Mouse (Mus musculus) retina, embryonic 14.5 days (tissue): ENCODE results near the gene Chn2.
A peak's percentile ranks its signal among the peaks of the same experiment; 100 is the strongest.

Experiments used
- DNase-seq: peaks from one replicate; pipeline ENCODE4 v3.0.0-alpha.2; 2015; ENCODE audit warnings: low spot score

The Chn2 gene

GRCm38 (mm10) chr6:54242286-54242685 lies 202.9 kb downstream of the Chn2 start:
- no peak for DNase-seq

GRCm38 (mm10) chr6:54248354-54249252 lies 209.2 kb downstream of the Chn2 start:
- no peak for DNase-seq

DNA sequence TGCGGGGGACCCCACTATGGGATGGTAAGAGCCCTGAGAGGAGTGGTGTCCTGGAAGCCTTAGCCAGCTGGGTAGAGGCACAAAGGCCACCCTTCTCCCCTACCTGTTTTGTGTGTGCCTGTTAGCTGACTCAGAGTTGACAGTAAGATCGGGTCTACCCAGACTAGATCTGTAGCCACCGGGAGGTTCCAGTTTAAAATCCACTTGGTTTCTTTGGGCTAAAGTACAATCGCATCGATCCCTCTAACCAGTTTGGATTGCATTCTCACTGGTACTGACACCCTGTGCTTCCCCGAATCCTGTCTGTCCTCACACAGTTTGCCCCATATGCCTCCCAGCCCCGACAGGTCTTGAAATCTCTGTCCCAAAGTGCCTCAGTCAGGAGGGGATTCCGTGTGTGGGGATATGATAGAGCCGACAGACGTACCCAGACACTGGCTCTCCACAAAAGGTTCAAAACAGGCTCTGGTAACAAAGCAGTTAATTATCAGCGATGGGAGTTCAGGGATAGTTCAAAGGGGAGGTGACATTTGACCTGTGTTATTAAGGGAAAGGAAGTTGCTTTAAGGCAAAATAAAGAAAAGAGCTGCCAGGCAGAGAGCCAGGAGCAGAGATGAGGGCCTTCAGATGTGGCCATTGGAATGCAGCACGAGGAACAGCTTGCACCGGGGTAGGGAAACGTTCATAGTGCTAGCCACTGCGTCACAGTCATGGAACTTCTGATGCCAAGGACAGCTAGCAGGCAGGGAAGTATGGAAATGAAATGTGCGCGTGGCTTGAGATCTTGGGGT lies 212.2 kb downstream of the Chn2 start:
- DNase-seq, result no peak

DNA sequence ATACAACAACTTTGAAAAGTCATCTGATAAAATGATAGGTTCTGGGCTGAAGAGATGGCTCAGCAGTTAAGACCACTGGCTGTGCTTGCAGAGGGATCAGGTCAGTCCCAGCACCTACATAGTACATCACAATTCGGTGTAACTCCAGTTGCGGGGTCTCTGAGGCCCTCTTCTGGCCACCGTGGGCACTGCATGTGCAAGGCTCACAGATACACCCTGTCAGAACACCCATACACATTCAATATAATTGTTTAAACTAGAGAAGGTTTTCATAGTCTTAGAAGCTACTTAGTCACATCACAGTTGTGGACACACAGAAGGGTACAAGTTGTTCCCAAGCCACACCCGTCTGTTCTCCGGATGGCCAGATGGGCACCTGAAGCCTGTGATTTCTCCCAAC lies 213.9 kb downstream of the Chn2 start:
- peak; percentile 49 for DNase-seq

GRCm38 (mm10) chr6:54253881-54254280 lies 214.5 kb downstream of the Chn2 start:
- no peak for DNase-seq

GRCm38 (mm10) chr6:54254759-54255158 lies 215.4 kb downstream of the Chn2 start:
- DNase-seq, result peak; percentile 57

GRCm38 (mm10) chr6:54255321-54255720 lies 216.0 kb downstream of the Chn2 start:
- peak; percentile 43 for DNase-seq

DNA sequence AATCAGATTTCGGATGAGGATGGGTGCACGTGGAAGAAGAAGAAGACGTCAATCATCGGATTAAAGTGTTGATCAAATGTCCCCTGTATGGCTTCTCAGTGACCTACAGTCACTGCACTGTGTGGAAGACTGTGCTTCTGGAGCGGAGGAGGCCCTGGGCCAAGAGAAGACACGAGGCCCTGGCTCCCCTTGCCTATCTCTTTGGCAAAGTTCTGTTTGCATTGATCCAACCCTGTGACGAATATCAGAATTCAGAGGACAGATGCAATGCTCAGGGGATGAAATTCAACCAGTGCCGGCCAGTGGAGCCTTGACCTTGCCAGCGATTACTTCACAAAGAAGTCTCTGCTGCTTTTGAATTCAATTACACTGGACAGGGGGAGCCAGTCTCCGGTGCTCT lies 217.0 kb downstream of the Chn2 start:
- DNase-seq, result no peak

- DNase-seq, result no peak
These were observed 218.2 kb downstream of the Chn2 start for GRCm38 (mm10) chr6:54257552-54257951.

- DNase-seq, result no peak
These were observed 219.1 kb downstream of the Chn2 start for GRCm38 (mm10) chr6:54258462-54258861.

DNA sequence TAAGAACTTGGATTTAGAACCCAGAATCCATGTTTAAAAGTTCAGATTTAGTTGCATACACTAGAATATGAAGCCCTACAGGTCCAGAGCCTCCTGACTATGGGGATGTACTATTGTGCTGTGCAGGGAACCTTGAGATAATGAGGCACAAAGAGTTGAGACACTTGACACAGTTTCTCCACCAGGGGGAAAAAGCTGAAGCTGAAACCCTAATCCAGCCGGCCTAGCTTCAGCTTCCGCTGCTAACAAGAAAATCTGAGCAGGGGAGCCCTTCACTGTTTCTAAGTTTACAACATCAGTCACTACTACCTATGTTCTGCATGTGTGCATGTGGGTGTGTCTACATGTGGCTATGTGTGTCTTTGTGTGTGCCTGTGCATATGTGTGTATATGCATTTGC lies 223.4 kb downstream of the Chn2 start:
- DNase-seq, result peak; percentile 48

- DNase-seq, result no peak
These were observed 224.5 kb downstream of the Chn2 start for GRCm38 (mm10) chr6:54263890-54264289.

DNA sequence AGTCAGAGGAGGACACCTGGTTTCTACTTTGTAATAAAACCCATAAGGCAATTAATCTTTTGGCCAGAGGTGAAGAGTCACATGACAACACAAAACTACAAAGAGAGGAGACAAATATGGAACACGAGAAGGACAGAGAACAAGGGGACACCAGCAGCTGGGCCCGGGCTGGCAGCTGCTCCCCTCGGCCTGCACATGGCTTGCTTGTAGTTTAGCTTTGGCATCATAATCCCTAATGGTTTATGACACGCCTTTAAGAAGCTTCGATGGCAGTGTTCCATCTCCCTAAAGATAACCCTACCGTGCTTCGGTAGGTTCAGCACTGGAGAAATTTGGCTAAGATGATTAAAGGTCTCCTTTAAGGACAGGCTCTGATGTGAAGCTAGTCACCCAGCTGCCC lies 225.2 kb downstream of the Chn2 start:
- DNase-seq, result no peak

DNA sequence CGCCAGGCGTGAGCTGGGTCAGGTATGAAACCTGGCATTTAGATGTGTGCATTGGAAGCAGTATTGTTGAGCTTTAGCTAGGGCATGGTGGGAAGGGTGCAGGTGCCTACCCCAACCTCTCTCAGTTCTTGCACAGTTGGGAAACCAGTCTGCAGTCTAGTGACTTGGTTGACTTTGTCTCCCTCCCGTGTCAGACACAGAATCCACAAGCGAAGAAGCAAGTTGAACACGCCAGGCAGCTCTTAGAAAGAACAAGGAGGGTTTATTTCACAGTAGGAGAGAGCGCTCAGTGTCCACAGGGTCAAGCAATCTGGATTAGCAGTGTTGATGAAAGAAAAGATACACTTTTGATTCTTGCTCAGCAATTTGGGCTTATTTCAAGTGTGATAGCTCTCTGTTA lies 226.0 kb downstream of the Chn2 start:
- no peak for DNase-seq

DNA sequence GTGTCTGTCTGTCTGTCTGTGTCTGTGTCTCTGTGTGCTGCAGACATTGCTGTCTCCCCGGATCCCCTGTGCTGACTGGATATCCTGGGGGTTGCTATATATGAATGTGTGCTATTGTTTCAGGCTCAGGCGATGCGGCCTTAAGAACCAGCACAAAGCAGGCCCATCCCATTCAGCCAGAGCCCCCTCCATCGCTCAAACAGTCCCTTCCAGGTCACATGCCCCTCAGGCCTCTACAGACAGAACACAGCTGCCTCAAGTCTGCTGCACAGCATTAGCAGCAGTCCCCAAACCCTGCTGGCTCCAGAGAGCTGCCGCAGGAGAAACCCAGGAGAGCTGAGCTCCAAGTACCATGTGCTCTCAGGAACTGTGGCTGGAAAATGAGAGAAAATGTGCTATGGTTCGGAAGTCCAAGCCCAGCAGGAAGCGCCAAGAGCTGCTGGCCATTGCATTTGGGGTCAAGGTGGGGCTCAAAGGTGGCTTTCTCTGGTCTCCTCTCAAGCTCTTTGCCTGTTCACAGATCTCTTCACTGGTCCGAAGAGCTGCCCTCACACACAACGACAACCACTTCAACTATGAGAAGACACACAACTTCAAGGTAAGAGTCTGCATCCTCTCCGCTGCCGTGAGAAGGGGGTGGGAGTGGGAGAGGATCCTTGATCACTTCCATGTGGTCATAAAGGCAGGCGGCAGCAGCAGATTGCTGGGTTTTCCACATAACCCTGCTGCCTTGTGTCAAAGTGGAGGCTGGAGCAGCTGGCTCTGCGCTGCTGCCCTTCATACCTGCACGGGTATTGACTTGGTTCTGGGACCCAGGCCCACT lies 233.4 kb downstream of the Chn2 start:
- peak; percentile 47 for DNase-seq

- no peak for DNase-seq
These were observed 234.0 kb downstream of the Chn2 start for GRCm38 (mm10) chr6:54273379-54273730.

GRCm38 (mm10) chr6:54277234-54277633 lies 237.9 kb downstream of the Chn2 start:
- no peak for DNase-seq

GRCm38 (mm10) chr6:54277828-54278227 lies 238.5 kb downstream of the Chn2 start:
- DNase-seq, result peak; percentile 45

DNA sequence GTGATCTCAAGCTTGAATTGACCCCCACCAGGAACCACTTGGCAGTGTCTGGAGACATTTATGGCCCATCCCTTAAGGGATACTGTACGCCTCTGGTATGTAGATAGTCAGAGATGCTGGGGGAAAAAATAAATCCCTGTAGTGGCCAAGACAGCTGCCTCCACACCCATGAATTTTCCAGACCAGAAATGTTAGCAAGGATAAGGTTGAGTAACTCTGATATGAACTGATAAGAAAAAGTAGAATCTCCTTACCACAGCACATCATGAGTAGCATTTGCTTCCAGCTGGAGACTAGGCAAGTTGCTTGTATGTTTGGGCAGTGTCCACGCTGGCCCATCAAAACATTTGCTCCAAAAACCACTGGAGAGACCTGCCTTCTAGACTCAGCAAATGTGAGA lies 239.3 kb downstream of the Chn2 start:
- no peak for DNase-seq

- no peak for DNase-seq
These were observed 240.0 kb downstream of the Chn2 start for GRCm38 (mm10) chr6:54279391-54279790.

- no peak for DNase-seq
These were observed 240.9 kb downstream of the Chn2 start for GRCm38 (mm10) chr6:54280248-54280647.

DNA sequence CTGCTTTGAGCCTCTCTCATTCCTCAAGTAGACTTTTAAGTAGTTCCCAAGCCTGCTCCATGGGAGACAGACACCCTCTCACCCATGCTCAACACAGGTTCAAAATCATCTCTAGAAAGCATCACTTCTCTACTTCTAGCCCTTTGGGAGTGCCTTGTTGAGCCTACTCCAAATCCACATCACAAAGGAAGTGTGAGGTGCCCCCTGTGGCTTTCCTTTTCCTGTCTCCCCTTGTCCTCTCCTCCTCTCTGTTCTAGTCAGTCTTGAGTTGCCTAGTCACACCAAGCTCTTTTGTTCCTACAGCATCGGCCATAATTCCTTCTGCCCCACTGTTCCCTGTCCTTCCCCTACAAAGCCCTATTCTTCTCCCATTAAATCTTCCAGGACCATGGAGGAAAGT lies 243.9 kb downstream of the Chn2 start:
- no peak for DNase-seq
